Mouse (Mus musculus) liver (tissue): ENCODE results near the gene Bad.

Experiments used
- DNase-seq: peaks from one replicate; pipeline ENCODE4 v3.0.0-alpha.2; 2020; ENCODE audit warnings: mixed read lengths

Gene Bad

GRCm38 (mm10) chr19:6915276-6915675 is 26.4 kb upstream of the Bad start:
- no peak for DNase-seq

- no peak for DNase-seq
Observed at GRCm38 (mm10) chr19:6916496-6916895, 25.2 kb upstream of the Bad start.

GRCm38 (mm10) chr19:6918321-6918720 is 23.3 kb upstream of the Bad start:
- no peak for DNase-seq

- DNase-seq, result no peak
Observed at GRCm38 (mm10) chr19:6919431-6919830, 22.2 kb upstream of the Bad start.

GRCm38 (mm10) chr19:6919876-6920740 is 21.6 kb upstream of the Bad start:
- DNase-seq, result no peak

GRCm38 (mm10) chr19:6920741-6921636 is 20.7 kb upstream of the Bad start:
- DNase-seq, result peak; percentile 62

GRCm38 (mm10) chr19:6921647-6922567 is 19.8 kb upstream of the Bad start, which contains the start of gene Esrra:
TSS of gene Esrra (minus strand) at chr19:6921813.
- peak; percentile 100 for DNase-seq

GRCm38 (mm10) chr19:6922901-6923735 is 18.5 kb upstream of the Bad start:
- DNase-seq, result no peak

GRCm38 (mm10) chr19:6924461-6925306 is 17.0 kb upstream of the Bad start:
- peak; percentile 80 for DNase-seq

GRCm38 (mm10) chr19:6925307-6925573 is 16.4 kb upstream of the Bad start, which contains the start of gene Catsperz:
TSS of gene Catsperz (minus strand) at chr19:6925380.
- DNase-seq, result no peak

GRCm38 (mm10) chr19:6925611-6926329 is 15.9 kb upstream of the Bad start:
- DNase-seq, result no peak

- no peak for DNase-seq
Observed at GRCm38 (mm10) chr19:6926559-6927255, 15.0 kb upstream of the Bad start.

- no peak for DNase-seq
Observed at GRCm38 (mm10) chr19:6928080-6928479, 13.6 kb upstream of the Bad start.

GRCm38 (mm10) chr19:6931002-6931401 is 10.7 kb upstream of the Bad start:
- no peak for DNase-seq

GRCm38 (mm10) chr19:6932018-6932417 is 9.6 kb upstream of the Bad start:
- DNase-seq, result no peak

GRCm38 (mm10) chr19:6933102-6933435 is 8.6 kb upstream of the Bad start:
- DNase-seq, result no peak

GRCm38 (mm10) chr19:6933436-6934194 is 8.0 kb upstream of the Bad start:
- DNase-seq, result no peak

GRCm38 (mm10) chr19:6934195-6934977 is 7.3 kb upstream of the Bad start, which contains the start of gene Kcnk4:
TSS of gene Kcnk4 (minus strand) at chr19:6934515.
- DNase-seq, result no peak
